Mouse (Mus musculus) gastrocnemius, postnatal 36 days (tissue): ENCODE results near the gene Drd4. TPM values are rescaled to one million over a fixed set of nuclear protein-coding genes. Genes with fewer than 3 reads are reported as not detected.
A peak's percentile ranks its signal among the peaks of the same experiment; 100 is the strongest.

Source experiments
- DNase-seq, 2 experiments: peaks; one replicate each; pipeline ENCODE4 v3.0.0; 2022
- intact Hi-C: fragments of 180-260 bp; cut with DNase I; formaldehyde crosslinking; loops from one replicate; pipeline ENCODE4 v1.15.1; 2025
- total RNA-seq, 2 experiments: library from RNA; stranded (reverse); gene quantifications; 2 replicates each; pipeline ENCODE4 v1.2.3; 2021

Gene Drd4
- total RNA-seq, 2 experiments from 2014 or later: not detected

DNA sequence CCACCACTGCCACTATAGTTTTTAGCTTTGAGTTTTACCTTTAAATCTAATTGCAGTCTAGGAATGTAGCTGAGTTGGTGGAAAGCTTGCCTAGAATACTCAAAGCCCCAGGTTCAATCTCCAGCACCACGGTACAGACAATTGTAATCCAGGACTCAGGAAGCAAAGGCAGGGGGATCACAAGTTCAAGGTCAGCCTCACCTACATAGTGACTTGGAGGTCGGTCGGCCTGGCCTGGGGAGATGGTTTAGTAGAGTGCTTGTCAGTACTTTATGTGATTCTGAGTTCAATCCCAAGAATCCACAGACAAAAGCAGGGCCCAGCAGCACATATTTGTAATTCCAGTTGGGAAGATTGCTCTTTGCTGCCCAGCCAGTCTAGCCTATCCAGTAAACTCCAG, 3.8 kb upstream of the Drd4 start:
- DNase-seq: no peak
- intact Hi-C loops: no loop called here

DNA sequence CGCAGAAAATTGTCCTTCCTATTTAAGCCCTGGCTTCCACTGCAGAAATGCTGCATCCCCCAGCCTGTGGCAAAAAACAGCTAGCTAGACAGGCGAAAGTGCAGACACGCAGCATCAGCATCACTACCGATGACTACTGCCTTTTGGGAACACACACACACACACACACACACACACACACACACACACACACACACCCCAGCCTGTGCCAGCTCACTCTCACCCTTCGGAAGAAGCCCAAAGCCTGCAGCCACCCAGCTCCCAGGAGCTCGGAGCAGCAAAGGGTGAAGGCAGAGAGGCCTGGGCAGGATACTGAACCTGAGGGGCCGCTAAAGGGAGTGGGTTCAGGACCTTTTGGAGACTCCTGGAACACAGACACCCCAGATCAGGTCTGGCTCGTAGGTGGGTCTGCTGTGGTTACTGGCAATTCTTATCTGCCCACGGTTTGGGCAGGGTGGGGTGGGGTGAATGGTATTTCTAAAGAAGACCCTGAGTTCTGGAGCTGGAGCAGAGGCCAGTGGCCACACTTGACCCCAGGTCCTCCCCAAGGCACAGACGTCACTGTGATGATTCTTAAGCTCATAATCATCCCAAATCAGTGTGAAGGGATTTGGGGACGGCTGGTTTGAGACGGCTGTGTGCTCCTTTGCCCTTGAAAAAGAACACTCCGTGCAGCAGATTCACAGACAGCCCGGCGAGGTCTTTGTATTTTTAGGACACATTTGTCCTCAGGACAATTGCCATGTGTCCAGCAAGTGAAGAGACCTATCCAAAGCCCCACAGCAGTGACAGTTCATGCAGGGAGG, 980 bp downstream of the Drd4 start:
- DNase-seq: no peak
- intact Hi-C loops: no loop called here

- intact Hi-C loops: no loop called here
- no peak for DNase-seq
Observed at GRCm38 (mm10) chr7:141293852-141294471, 2.2 kb downstream of the Drd4 start.

- intact Hi-C loops: no loop called here
- DNase-seq: no peak
Observed at GRCm38 (mm10) chr7:141294479-141294878, 2.7 kb downstream of the Drd4 start.

DNA sequence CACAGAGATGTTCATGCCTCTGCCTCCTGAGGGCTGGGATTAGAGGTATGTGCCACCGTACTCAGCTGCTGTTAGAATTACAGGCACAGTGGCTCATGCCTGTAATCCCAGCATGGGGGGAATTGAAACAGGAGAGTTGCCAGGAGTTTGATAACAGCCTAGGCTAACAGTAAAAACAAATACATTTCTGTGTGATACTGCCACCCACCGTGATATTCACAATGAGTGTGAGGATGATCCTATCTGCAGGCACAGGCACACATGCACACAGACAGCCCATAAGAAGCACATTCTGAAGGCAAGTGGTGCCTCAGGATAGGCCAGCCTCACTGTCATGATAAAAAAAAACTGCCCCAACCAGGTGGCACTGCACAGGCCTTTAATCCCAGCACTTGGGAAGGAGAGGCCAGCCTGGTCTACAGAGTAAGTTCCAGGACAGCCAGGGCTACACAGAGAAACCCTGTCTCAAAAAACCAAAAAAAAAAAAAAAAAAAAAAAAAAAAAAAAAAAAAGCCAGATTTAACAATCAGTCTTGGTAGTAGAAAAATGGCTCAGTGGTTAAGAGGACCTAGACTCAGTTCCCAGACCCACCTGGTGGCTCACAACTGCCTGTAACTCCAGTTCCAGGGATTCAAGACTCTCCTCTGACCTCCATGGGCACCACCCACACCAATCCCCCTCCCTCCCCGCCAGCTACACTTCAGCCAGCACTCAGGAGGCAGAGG, 6.3 kb downstream of the Drd4 start:
- intact Hi-C loops: no loop called here
- DNase-seq: no peak

- DNase-seq: no peak
- intact Hi-C loops: no loop called here
Observed at GRCm38 (mm10) chr7:141299175-141299574, 7.4 kb downstream of the Drd4 start.

GRCm38 (mm10) chr7:141301386-141301785, 9.6 kb downstream of the Drd4 start:
- DNase-seq: no peak
- intact Hi-C loops: no loop called here

DNA sequence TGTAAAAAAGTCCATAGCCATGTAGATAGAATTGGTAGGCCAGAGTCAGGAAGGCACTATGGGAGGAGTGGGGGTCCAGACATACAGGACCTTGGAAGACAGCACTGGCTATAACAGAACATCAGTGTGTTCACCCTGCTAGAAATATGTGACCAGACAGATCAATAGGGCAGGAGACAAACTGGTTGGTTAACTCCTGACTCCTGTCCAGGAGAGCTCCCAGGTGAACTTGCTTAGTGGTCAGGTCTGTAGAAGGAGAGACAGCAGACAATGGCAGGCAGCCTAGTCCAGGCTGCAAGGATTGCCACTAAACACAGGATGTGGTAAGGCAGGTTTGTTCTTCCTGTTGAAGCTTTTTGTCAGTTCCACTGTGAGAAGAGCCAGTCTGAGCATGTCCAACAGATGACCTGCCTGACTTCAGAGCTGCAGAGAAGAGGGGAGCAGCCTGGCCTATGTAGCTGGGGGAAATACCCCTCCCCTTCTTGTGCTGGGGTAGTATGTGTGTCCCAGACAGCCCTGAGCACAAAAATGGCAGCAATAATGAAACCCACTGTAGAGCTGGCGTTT, 11.0 kb downstream of the Drd4 start:
- DNase-seq: no peak
- intact Hi-C loops: no loop called here

DNA sequence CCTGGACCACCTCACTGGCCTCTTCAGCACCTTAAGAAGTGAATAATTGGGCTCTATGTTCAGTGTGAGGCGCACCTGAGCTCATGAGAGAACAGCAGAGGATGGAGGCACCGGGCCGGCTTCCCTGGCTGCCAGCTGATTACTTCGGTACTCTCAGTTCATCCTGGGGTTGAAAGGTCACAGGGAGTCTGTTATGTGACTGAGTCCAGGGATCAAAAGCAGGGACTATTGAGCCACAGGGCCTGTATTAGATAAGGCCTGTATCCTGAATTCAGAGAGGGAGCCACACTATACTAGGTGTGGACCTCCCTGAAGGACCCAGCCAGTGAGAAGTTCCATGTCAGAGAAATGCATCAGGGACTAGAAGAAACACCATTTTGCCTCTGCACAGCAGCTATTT, 12.7 kb downstream of the Drd4 start:
- intact Hi-C loops: no loop called here
- no peak for DNase-seq

GRCm38 (mm10) chr7:141314416-141314815, 22.6 kb downstream of the Drd4 start:
- intact Hi-C loops: no loop called here
- no peak for DNase-seq

DNA sequence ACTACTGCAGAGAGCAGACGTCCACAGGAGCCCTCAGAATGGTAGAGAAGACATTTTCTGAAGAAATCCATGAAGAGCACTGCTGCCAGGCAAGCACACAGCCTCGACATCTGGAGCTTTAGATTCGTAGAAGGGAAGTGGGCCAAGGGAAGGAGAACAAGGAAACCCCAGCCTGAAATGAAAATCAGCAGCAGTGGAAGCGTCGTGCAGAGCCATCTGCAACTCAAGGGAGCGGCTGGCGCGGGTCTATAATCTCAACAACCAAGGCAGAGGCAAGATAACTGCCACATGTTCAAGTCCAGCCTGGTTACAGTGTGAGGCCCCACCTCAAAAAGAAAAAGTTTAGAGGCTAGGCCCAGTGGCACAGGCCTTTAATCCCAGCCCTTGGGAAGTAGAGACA, 23.3 kb downstream of the Drd4 start:
- intact Hi-C loops: no loop called here
- no peak for DNase-seq

- intact Hi-C loops: no loop called here
- no peak for DNase-seq
Observed at GRCm38 (mm10) chr7:141315974-141316373, 24.2 kb downstream of the Drd4 start.

- intact Hi-C loops: no loop called here
- no peak for DNase-seq
Observed at GRCm38 (mm10) chr7:141317619-141318132, 25.9 kb downstream of the Drd4 start.

GRCm38 (mm10) chr7:141319446-141319845, 27.6 kb downstream of the Drd4 start:
- intact Hi-C loops: no loop called here
- no peak for DNase-seq

DNA sequence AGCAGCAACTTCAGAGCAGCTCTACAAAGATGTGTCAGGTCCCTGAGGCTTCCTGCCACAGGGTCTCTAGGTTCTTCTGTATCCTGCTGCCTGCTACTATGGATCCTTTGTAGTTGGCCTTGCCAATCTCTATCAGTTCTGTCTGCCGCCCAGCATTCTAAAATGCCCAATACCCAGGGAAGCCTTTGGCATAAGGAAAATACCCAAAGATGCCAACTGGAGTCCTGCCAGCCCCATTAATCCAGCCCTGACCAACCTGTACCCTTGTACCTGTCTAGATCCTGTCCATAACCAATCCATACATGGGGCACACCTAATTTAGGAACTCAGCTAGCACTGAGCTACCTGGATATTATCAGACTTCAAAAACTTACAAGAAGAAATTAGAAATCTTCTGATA, 32.9 kb downstream of the Drd4 start:
- no peak for DNase-seq
- intact Hi-C loops: no loop called here

DNA sequence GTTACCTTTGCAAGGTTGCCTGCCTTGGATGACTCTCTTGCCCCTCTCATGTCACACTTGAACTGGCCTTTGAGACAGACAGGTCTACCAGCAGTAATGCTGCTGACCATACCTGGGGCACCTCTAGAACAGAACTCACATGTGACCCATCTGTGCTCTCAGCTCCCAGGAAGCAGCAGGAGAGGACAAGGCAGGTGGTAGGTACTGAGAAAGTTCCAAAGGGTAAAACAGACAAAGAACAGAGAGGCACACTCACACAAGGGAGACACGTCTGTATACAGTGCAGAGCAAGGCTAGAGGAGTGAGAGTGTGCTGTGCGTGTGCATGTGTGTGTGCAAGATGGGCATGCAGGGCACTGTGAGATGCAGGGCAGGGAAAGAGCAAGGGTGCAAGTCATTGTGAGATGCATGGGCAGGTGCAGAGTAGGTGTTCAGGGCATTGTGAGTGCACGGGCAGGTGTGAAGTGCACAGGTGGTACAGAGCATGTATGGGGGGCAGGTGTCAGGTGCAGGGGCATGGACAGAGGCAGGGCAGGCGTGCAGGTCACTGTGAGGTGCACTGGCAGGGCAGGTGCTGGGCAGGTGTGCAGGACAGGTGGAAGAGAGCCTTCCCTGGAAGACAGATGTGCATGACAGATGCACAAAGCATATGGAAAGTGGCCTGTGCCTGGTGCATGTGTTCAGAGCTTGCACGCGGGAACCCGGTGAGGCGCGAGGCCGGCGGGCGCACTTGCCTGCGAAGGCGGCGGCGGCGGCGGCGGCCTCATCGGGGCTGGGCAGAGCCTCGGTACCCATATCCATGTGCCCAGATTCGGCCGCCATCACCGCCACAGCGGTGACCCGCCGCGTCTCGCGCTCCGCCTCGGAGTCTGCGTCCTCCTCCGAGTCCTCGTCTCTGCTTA, 35.0 kb downstream of the Drd4 start:
- no peak for DNase-seq
- intact Hi-C loops: no loop called here

DNA sequence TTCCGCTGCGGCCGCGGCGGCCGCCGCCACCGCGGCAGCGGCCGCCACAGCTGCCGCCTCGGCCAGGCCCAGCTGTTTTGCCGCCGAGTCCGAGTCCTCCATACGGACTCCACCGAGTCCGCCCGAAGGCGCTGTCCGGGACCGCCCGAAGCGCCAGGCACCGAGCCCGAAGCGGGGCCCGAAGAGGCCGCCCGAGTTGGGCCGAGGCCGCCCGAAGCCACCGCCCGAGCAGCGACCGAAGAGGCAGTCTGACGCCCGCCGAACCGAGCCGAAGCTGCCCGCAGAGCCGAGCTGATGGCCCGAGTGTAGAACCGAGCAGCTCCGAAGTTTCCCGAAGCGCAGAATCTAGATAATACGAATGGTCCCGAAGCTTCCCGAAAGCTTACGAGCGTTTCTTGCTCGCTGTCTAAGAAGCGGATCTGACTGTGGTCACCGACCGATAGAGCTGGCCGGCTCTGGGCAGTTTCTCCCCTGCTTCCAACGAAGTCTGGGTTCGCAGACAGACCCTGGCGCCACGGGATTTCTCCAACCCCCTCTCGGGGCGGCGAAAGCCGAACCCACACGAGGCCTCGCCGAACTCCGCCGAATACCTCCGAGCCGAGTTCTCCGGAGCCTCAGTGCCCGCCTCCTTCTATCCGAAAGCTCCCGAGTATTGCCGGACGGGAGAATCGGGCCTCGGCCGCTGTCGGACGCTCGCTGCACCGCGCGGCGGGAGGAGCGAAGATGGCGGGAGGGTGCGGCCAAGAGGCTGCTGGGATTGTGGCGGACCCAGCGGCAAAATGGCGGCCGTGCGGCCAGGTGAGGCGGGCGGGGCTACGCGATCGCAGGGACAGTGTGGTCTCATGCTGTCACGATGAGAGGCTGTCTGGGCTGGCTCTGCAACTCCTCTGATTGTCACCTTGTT, 35.9 kb downstream of the Drd4 start, which contains the start of the genes Deaf1 and Tmem80:
Gene Deaf1, minus strand, starts transcription at position 222 of the 904 bp plus-strand sequence.
Gene Tmem80, plus strand, starts transcription at position 271 of the 904 bp plus-strand sequence.
- intact Hi-C loops: no loop called here
- DNase-seq: peak; percentile 99

GRCm38 (mm10) chr7:141328373-141328990, 36.7 kb downstream of the Drd4 start:
- no peak for DNase-seq
- intact Hi-C loops: no loop called here
